Comparison of ENCODE assay signal across 9 mouse cellular contexts in genomic region chr7:99332774-99333480, GRCm38 (mm10). TPM values are rescaled to one million over a fixed set of nuclear protein-coding genes. Genes with fewer than 3 reads are reported as not detected.
A peak's percentile ranks its signal among the peaks of the same experiment; 100 is the strongest.
DNase-seq lines count a peak whose midpoint lies in the region; ATAC-seq and TF ChIP-seq lines count a peak whose summit lies in the region.
"Had no signal": no experiment of that assay in that cellular context is flagged by ENCODE, and none has a peak within 500 bp of the region (broad histone marks: within the 10 kb centered on the region; RNA-seq: fewer than 3 reads in every experiment).

No protein-coding gene starts in this region.

- ATAC-seq in hindbrain, embryonic 16.5 days: peak; percentile 59
- no peak for ATAC-seq in inflammation-experienced regulatory T-cells, adult 6 months

- no peak overlapping the region for H3K9ac ChIP-seq in hindbrain, embryonic 16.5 days (ENCODE audit: low read depth, low read length)

- H3K27me3 ChIP-seq in hindbrain, embryonic 16.5 days (replicated peaks; ENCODE audit: control insufficient read depth, insufficient read depth, low read length): no peaks in the 10 kb centered on the region
- no peaks in the 10 kb centered on the region for H3K27me3 ChIP-seq in small intestine, adult 2 months (ENCODE audit: control insufficient read depth, insufficient read depth, low read length)

- peak; percentile 80 for TF ChIP-seq CTCF in small intestine, adult 2 months (IDR thresholded peaks at IDR 0.05; ENCODE audit: extremely low read depth, insufficient read length, insufficient replicate concordance, low read depth, low read length)

- H3K9me3 ChIP-seq in hindbrain, embryonic 16.5 days (ENCODE audit: control insufficient read depth, low read length): no peaks in the 10 kb centered on the region

- no peak overlapping the region for H3K27ac ChIP-seq in hindbrain, embryonic 16.5 days (ENCODE audit: low read depth, low read length)
- H3K27ac ChIP-seq in small intestine, adult 2 months (ENCODE audit: insufficient read depth, low read depth, low read length): no peak overlapping the region

- H3K4me1 ChIP-seq in hindbrain, embryonic 16.5 days (ENCODE audit: control insufficient read depth, insufficient read depth, low read depth, low read length): peaks cover 6% of the 10 kb centered on the region
- peaks cover 8% of the 10 kb centered on the region; the same call in 1 of the 2 replicates for H3K4me1 ChIP-seq in small intestine, adult 2 months (ENCODE audit: control insufficient read depth, insufficient read depth, insufficient read length, low read length)

- DNase-seq in ZHBTc4 (ENCODE audit: low read depth, low spot score): peak; percentile 86
- peak; percentile 74 for DNase-seq in cerebellum, postnatal 36 days
- peak; percentile 77 to 78 for DNase-seq in gastrocnemius, adult 8-10 months (ENCODE audit: low spot score in 2 of 2)
- DNase-seq in left cerebral cortex, adult 11 months (ENCODE audit: low spot score): peak; percentile 47
- DNase-seq in mesoderm, embryonic 11.5 days (ENCODE audit: low read depth, low spot score): peak; percentile 87

- TF ChIP-seq POLR2A in small intestine, adult 2 months (IDR thresholded peaks at IDR 0.05; ENCODE audit: low read depth, low read length): no peak

- 54% methylated on average over 12 of the region's 12 CpGs for WGBS in hindbrain, embryonic 16.5 days
- WGBS in small intestine, adult 2 months: 49% methylated on average over 12 of the region's 12 CpGs

- peaks cover 25% of the 10 kb centered on the region for H3K36me3 ChIP-seq in hindbrain, embryonic 16.5 days (ENCODE audit: control insufficient read depth, insufficient read depth, low read length)
- no peaks in the 10 kb centered on the region for H3K36me3 ChIP-seq in small intestine, adult 2 months (ENCODE audit: control insufficient read depth, insufficient read depth, low read length)

- H3K4me3 ChIP-seq in hindbrain, embryonic 16.5 days (ENCODE audit: low read length): no peak overlapping the region
- H3K4me3 ChIP-seq in small intestine, adult 2 months (ENCODE audit: low read depth, low read length): no peak overlapping the region
- H3K4me3 ChIP-seq: megakaryocyte, embryonic 14.5 days had no signal

- no peak overlapping the region for H3K4me2 ChIP-seq in hindbrain, embryonic 16.5 days (ENCODE audit: low read length)

RNA-seq across cellular contexts. Expression of gene Serpinh1, which starts 20.1 kb away (rescaled TPM):
- 10 to 100 TPM; 26.1 to 49.0 (median 33.7) TPM for total RNA-seq in gastrocnemius, adult 8-10 months (2022)
- 261 and 355 TPM in 2 replicates for polyA plus RNA-seq in hindbrain, embryonic 16.5 days (2015; fragmentation: Nextera tagmentation; extraction: Ambion mirVana)
- 87.6 and 89.7 TPM in 2 replicates for polyA plus RNA-seq in small intestine, adult 2 months (2012; rRNA removed)
- not detected for polyA plus RNA-seq in inflammation-experienced regulatory T-cells, adult 6 months (2017; shearing (Covaris generic))

RNA-seq across cellular contexts. Expression of gene Gdpd5, which starts 48.3 kb away (rescaled TPM):
- 1 to 10 TPM; 5.0 to 5.9 (median 5.1) TPM for total RNA-seq in gastrocnemius, adult 8-10 months (2022)
- polyA plus RNA-seq in hindbrain, embryonic 16.5 days (2015; fragmentation: Nextera tagmentation; extraction: Ambion mirVana): 36.9 and 43.8 TPM in 2 replicates
- polyA plus RNA-seq in small intestine, adult 2 months (2012; rRNA removed): 16.0 and 16.6 TPM in 2 replicates
- polyA plus RNA-seq in inflammation-experienced regulatory T-cells, adult 6 months (2017; shearing (Covaris generic)): 10 to 100 TPM; 15.1 to 29.0 (median 17.5) TPM

Comparison
In these comparisons a context has a peak if more than half of its experiments do, and no peak if none do; other contexts are left out.
1. RNA of gene Serpinh1, which starts 20.1 kb away (polyA plus RNA-seq): 261 to 355 TPM in hindbrain, embryonic 16.5 days and 87.6 to 89.7 TPM in small intestine, adult 2 months; not detected in inflammation-experienced regulatory T-cells, adult 6 months; every median in the first group is over 10 times any median in the second.
2. Peak in every context shown above with its lines, with median percentiles within 50 percentile points of each other: DNase-seq.